Mouse (Mus musculus): ENCODE data around the gene Slc38a7.
A peak's percentile ranks its signal among the peaks of the same experiment; 100 is the strongest.
"Not testable (repeated sequence)": the region's sequence is repeated elsewhere in the genome, so short reads cannot be mapped to it uniquely, and the experiment has no call there.

The Slc38a7 gene

GRCm38 (mm10) chr8:95848734-95849464, 4.4 kb downstream of the Slc38a7 start:
- no peak for DNase-seq

- DNase-seq, result no peak
Measured at GRCm38 (mm10) chr8:95848061-95848551, 5.2 kb downstream of the Slc38a7 start.

DNA sequence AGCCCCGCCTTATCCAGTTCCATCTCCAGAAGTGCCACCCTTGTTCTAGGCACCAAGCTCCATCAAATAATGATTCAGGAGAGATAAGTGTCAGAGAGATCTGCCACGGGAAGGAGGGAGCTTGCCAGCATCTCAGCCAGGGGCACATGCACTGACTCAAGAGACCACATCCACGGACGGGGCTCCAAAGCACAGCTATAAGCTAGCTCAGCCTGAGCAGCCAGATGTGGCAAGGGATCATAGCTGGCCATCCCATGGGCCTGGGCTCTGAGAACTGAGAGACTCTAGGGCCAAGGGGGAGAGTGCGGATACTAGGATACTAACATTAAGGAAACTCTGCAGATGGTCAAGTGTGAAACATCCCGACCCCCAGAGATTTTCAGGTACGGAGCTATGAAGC, 8.3 kb downstream of the Slc38a7 start:
- DNase-seq, result no peak

DNA sequence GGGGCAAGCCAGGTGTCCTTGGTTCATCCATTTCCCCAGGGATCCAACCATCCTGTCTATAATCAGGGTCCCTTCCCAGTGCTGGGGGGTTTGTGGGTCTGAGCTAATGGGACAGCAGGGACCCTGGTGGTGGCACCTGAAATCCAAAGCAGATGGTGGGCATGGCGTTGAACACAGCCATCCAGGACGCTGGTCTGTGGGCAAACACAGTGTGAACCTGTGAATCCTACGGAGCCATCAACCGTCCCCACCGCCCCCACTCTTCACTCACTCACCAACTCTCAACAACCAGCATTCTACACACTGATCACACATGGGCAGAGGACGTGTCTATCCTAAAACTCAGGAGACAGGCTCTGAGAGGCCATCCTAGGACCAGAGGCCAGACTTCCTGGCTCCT, 9.4 kb downstream of the Slc38a7 start:
- DNase-seq, result no peak

DNA sequence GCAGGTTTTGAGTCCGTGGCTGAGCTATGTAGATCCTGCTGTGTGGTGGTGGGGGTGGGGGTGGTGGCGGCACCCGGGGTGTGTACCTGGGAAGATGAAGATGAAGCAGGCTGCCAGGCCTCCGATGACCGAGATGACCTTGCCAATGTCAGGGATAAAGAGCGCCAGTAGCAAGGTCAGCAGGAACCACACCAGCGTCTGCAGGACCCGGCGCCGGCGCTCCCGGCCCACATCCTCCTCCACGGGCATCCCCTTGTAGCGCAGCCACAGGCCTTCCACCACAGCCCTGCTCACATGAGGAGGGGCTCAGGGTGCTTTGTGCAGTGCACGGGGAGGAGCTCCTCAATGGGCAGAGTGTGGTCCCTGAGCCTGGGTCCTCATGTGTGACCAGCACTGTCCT, 11.9 kb downstream of the Slc38a7 start:
- DNase-seq, result no peak

- DNase-seq, result no peak
Measured at GRCm38 (mm10) chr8:95839289-95839688, 14.1 kb downstream of the Slc38a7 start.

DNA sequence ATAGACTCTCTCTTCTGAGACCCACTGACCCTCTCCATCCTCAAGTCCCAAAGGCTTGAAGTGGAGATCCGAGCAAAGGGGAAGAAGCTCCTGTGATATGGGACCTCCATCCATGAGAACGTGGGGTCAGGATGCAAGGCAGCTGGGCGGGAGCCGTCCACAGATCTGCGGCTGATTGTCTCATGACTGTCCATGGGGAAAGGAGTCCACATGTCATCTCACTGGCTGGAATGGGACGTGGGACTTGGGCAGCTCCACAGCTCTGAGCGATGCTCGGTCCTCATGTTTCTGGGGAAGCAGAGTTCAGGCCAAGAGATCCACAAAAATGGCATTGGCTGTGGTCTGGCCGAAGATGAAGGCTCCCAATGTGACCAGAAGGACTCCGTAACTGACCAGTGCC, 16.1 kb downstream of the Slc38a7 start:
- no peak for DNase-seq

DNA sequence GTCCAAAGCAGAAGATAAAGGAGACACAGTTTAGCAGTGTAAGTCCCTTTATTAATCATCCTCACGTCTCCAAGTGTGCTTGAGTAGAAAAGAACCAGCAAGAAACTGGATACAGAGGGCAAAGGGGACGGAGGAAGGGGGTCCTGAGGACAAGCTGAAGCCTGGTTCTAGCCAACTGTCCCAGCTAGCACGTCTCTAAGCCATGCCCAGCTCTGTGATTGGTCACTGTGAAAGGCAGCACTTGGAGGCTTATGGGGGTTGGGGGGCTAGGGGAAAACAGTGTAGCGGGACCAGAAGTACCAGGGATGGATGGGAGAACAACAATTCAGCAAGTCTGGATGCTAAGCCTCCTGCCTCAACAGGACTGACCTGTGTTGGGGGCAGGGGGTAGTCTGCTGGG, 17.4 kb downstream of the Slc38a7 start:
- no peak for DNase-seq

GRCm38 (mm10) chr8:95833435-95833984, 19.8 kb downstream of the Slc38a7 start:
- DNase-seq, result peak; percentile 15 to 32

GRCm38 (mm10) chr8:95832603-95833434, 20.5 kb downstream of the Slc38a7 start:
- DNase-seq, result peak; percentile 72 to 88

- no peak for DNase-seq
Measured at GRCm38 (mm10) chr8:95830144-95830543, 23.2 kb downstream of the Slc38a7 start.

GRCm38 (mm10) chr8:95825162-95825561, 28.2 kb downstream of the Slc38a7 start, which contains the start of gene Sap18b:
Sap18b (plus strand) TSS chr8:95825346.
- DNase-seq, result not testable (repeated sequence)

GRCm38 (mm10) chr8:95822699-95823098, 30.6 kb downstream of the Slc38a7 start:
- DNase-seq, result no peak

- DNase-seq, result no peak
Measured at GRCm38 (mm10) chr8:95822096-95822495, 31.2 kb downstream of the Slc38a7 start.

GRCm38 (mm10) chr8:95821266-95821665, 32.1 kb downstream of the Slc38a7 start:
- DNase-seq, result no peak

- no peak for DNase-seq
Measured at GRCm38 (mm10) chr8:95818211-95818610, 35.1 kb downstream of the Slc38a7 start.

- no peak for DNase-seq
Measured at GRCm38 (mm10) chr8:95817597-95817996, 35.7 kb downstream of the Slc38a7 start.

DNA sequence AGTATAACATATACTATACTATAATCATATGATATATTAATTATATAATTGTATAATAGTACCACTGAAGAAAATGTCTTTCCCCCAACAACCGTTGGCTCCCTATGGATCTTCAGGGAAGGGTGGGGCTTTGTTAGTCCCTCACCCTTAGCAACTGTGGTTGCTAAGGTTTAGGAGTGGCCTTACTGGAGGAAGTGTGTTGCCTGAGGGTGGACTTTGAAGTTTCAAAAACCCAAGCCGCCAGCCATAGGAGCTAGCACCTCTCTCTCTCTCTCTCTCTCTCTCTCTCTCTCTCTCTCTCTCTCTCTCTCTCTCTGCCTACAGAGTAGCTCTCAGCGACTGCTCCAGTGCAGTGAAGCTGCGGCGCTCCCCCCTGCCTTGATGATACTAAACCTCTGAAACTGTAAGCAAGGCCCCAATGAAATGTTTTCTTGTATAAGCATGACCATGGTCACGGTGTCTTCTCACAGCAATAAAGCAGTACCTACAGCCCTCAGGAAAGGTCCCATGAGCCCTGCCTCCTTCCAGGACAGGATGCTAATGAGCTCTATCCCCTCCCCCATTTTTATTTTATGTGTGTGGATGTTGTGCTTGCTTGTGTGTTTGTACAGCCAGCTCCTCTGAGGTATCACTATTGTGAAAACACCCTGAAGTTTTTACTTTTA, 37.2 kb downstream of the Slc38a7 start:
- no peak for DNase-seq

- peak; percentile 27 to 53 for DNase-seq
Measured at GRCm38 (mm10) chr8:95810184-95810591, 43.2 kb downstream of the Slc38a7 start.

- no peak for DNase-seq
Measured at GRCm38 (mm10) chr8:95809116-95809515, 44.2 kb downstream of the Slc38a7 start.

GRCm38 (mm10) chr8:95808631-95809030, 44.7 kb downstream of the Slc38a7 start:
- DNase-seq, result no peak

GRCm38 (mm10) chr8:95807861-95808260, 45.5 kb downstream of the Slc38a7 start:
- peak; percentile 93 to 96 for DNase-seq

DNA sequence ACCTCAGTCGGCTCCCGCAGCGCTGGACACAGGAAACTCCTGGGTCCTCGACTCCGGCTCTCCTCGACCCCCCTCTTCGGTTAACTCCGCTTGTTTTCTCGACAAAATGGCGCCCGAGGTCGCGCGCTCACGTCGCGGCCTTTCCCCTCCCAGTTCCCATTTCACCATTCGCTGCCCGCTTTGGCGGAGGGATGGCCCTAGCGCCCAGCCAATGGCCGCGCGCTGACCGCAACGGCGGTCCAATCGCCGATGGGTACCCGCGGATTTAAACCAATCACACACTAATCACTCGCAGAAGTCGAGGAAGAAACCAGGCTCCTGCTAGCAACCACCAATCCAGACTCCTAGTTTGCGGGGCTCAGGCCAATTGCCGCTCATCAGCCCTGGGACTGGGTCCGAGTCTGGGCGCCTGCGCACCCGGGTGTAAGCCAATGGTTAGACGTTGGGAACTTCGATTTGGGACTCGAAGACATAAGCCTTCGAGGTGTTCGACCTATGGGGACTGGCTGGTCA, 46.0 kb downstream of the Slc38a7 start, which contains the start of gene Cnot1:
TSS of gene Cnot1 (minus strand) at position 134 of the 513 bp plus-strand sequence.
- DNase-seq, result peak; percentile 98 to 99
